Mouse (Mus musculus): ENCODE results near the gene Ifrd2.

DNA sequence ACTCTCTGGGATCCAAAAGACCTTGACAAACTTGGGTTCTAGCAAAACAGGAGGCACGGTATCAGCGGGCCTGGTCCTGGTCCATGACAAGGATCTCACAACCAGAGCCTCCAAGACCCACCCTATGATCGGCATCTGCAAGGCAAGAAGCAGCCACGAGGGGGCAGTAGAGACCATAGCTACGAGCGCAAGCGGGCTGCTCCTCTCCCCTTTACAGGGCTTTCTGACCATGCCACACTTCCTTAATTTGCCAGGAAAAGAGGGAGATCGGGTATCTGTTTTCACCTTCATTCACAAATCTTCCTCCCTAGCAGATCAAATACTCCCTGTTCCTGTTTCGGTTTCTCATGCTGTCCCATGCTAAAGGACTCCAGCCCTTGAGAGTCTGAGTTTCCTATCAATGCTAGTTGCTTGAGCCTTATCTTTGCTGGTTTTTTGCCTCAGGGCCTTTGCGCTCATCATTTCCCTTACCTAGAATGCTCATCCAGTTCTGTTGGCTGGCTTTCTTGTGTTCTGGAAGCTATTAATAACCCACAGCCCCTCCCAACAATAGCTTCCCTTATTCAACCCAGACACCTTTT, 14.7 kb downstream of the Ifrd2 start:
- TF ChIP-seq POLR2A (IDR thresholded peaks at IDR 0.05; ENCODE audit: control insufficient read depth, extremely low read depth, insufficient read depth, low read length, poor library complexity): no peak
- TF ChIP-seq CTCF (IDR thresholded peaks at IDR 0.05; ENCODE audit: borderline replicate concordance, control insufficient read depth, extremely low read depth, insufficient read depth, low read length, poor library complexity): peak; percentile 94

Data from thymus, adult 2 months (tissue).